Mouse (Mus musculus) cerebellum, adult 11 months (tissue): ENCODE measurements around the gene Klhl12.
A peak's percentile ranks its signal among the peaks of the same experiment; 100 is the strongest.
"Not testable (repeated sequence)": the region's sequence is repeated elsewhere in the genome, so short reads cannot be mapped to it uniquely, and the experiment has no call there.

Experiments used
- DNase-seq: peaks from one replicate; pipeline ENCODE4 v3.0.0; 2022

The Klhl12 gene

GRCm38 (mm10) chr1:134517841-134518240 is 62.5 kb downstream of the Klhl12 start:
- not testable (repeated sequence) for DNase-seq

- peak; percentile 71 for DNase-seq
These were observed 63.3 kb downstream of the Klhl12 start for GRCm38 (mm10) chr1:134518677-134519076.

GRCm38 (mm10) chr1:134519201-134519600 is 63.9 kb downstream of the Klhl12 start:
- DNase-seq = not testable (repeated sequence)

- DNase-seq = no peak
These were observed 64.8 kb downstream of the Klhl12 start for GRCm38 (mm10) chr1:134520001-134520721.

- DNase-seq = no peak
These were observed 65.8 kb downstream of the Klhl12 start for GRCm38 (mm10) chr1:134521163-134521562.

GRCm38 (mm10) chr1:134522325-134522724 is 67.0 kb downstream of the Klhl12 start:
- DNase-seq = no peak

GRCm38 (mm10) chr1:134524424-134524823 is 69.1 kb downstream of the Klhl12 start:
- no peak for DNase-seq

GRCm38 (mm10) chr1:134525015-134525414 is 69.7 kb downstream of the Klhl12 start:
- no peak for DNase-seq

- DNase-seq = no peak
These were observed 71.4 kb downstream of the Klhl12 start for GRCm38 (mm10) chr1:134526752-134527151.

- no peak for DNase-seq
These were observed 75.3 kb downstream of the Klhl12 start for GRCm38 (mm10) chr1:134530618-134531017.

- DNase-seq = not testable (repeated sequence)
These were observed 78.4 kb downstream of the Klhl12 start for GRCm38 (mm10) chr1:134533710-134534109.

GRCm38 (mm10) chr1:134535054-134535453 is 79.7 kb downstream of the Klhl12 start:
- DNase-seq = no peak

GRCm38 (mm10) chr1:134535513-134535912 is 80.2 kb downstream of the Klhl12 start:
- DNase-seq = no peak

GRCm38 (mm10) chr1:134540610-134541009 is 85.3 kb downstream of the Klhl12 start:
- no peak for DNase-seq
